Mouse (Mus musculus) bone marrow macrophage, adult 2 months (primary cell): ENCODE measurements around the gene Rere.

Experiments
- CTCF ChIP-seq: IDR thresholded peaks from 2 replicates; pipeline ENCODE4 v1.5.1; 2012; ENCODE audit warnings: low read depth, mild to moderate bottlenecking, low read length, moderate library complexity
- POLR2A ChIP-seq: IDR thresholded peaks from 2 replicates; pipeline ENCODE4 v1.6.1; 2012; ENCODE audit warnings: mild to moderate bottlenecking, low read depth, low read length, borderline replicate concordance

DNA sequence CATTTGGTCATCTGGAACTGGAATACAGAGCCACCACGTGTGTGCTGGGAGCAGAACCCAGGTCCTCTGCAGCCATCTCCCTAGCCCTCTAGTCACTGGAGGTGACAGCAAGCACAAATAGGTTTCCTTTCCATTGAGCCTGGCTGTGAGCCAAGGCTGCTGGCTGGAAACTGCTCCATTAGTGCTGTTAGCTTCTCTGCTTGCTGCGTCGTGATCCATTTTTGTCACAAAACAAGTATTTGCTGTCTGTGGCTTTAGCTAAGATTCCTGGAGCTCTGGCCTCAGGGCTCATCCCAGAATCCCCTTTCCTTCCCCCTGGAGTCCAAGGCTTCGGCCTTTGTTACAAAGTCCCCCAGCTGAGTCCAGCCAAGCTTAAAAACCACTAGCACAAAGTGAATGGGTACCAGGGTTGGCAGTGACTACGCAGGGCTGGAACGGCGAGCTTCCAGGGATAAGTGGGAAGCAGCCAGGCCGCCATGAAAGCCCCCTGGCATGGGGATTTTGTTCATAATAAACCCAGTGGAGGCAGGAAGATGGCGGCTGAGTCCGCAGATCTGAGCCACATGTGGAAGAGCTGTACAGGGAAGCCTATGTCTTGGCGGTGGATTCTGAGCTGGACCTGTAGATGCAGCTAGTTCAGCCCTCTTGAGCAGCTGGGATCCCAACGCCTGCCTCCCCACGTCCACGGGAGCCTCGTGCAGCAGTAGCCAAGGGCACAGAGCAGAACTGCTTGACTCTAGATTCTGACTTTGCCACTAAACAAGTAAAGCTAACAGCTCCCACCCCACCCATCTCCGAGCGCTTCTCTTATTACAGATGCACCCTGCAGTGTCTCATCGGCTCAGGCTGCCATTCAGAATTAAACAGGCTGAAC lies 30.7 kb upstream of the Rere start:
- TF ChIP-seq CTCF: no peak
- TF ChIP-seq POLR2A: no peak
